Mouse (Mus musculus): ENCODE results near the gene Hip1.

Hip1 gene

DNA sequence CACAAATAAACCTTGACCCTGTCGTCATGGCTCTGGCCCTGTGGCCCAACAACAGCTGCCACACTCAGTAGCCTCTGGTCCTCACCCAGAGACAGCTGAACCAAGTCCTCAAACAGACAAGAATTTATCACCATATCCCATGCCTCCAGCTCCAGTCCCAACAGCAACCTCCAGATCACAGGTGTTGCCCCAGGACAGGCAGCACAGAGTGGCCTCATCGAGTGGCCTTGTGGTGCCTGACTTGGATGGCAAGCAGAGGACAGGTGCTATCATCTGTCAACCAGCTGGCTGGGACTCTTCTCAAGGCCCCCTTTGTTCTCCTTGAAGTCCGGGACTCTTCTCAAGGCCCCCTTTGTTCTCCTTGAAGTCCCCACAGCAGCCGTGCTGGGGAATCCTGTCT is 31.8 kb downstream of the Hip1 start:
- no peak for TF ChIP-seq GATA4 (IDR thresholded peaks at IDR 0.05; ENCODE audit: insufficient replicate concordance, low read length)

DNA sequence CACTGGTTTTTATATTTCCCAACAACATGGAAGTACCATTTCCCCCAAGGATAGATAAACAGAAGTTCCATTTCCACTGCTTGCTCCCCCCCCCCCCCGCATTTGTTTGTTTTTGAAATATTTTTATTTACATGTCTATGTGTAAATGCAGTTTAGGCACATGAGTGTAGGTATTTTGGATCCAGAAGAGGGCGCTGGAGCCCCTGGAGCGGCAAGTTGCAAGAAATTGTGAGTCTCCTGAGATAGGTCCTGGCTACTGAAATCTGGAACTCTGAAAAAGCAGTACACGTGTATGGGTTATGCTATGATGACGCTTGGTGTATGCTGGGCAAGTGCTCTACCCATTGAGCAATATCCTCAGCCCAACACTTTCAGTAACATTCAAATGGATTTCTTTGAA is 33.8 kb downstream of the Hip1 start:
- no peak for TF ChIP-seq GATA4 (IDR thresholded peaks at IDR 0.05; ENCODE audit: insufficient replicate concordance, low read length)

DNA sequence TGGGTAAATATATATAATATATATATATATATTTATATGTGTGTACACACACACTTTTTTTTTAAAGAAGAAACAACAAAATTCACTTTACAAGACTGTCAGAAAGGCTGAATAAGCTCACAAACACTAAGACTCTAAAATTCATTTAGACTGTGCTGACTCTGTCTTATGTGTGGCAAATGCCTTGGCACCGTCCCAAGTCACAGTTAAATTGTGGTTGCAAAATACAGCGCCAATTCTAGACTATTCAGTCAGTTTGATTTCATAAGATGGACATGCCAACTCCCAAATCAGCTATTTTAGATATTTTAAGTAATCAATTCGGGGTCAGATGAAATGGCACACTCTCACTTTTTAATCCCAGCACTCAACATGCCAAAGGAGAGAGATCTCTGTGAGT is 36.6 kb downstream of the Hip1 start:
- no peak for TF ChIP-seq GATA4 (IDR thresholded peaks at IDR 0.05; ENCODE audit: insufficient replicate concordance, low read length)

DNA sequence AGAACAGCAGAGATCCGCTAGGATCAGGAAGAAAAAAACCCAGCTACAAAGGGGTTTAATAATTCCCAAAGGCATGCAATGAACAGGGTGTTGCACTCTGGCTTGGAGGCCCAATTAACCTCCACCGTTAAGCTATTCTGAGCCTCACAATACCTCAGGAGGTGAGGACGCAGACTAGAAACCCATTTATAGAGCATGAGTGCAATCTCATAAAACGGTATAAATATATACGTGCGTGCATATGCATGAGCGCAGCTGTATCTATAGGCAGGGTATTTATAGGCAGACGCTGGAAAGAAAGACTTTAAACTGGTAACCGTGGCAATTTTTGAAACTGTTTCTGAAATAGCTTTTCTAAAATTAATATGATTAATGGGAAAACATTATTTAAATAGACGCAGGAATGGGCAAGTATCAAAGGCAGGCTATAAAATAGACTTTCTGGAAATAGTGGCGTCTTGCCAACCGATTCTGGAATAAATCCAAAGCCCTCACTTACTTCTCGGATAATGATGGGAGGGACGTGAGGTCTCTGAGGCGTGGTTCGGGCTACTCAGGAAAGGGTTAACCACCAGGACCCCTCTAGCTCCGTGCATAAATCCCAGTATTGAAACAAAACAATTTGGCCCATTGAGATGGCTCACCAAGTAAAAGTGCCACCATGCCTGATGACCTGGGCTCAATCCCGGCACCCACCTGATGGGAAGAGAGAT is 37.2 kb downstream of the Hip1 start:
- TF ChIP-seq GATA4 (IDR thresholded peaks at IDR 0.05; ENCODE audit: insufficient replicate concordance, low read length), result no peak

DNA sequence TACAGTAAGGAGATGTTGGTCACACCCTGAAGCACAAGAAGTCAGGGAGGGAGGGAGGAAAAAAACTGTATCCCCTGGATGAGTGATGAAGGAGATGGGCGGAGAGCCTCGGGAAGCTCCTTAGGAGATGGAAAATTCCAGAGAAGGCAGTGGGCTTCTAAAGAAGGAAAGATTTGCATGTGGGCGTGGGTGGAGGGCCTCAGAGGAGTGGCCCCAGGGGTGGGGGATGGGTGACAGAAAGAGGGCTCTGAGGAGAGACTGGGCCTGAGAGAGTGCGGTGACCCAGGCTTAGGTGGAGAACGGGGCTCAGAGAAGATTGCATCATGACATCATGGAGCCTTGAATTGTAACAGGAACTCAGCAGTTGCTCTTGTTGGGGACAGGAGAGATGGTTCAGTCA is 39.5 kb downstream of the Hip1 start:
- no peak for TF ChIP-seq GATA4 (IDR thresholded peaks at IDR 0.05; ENCODE audit: insufficient replicate concordance, low read length)

DNA sequence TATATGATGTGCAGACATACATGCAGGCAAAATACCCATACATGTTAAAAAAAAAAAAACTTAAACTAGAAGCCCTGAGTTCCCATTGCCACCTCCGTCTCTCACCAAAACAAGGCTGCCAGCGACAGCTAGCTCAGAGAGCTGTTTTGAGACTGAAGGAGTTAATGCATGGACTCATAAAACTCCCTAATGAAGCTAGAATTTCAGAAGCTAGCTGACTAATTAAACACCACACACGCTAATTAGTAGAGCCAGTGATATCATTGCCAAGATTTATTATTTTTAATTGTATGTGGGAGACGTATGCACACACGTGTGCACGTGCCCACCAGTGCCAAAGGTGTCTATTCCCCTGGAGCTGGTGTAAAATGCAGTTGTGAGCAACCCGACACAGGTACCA is 42.0 kb downstream of the Hip1 start:
- no peak for TF ChIP-seq GATA4 (IDR thresholded peaks at IDR 0.05; ENCODE audit: insufficient replicate concordance, low read length)

DNA sequence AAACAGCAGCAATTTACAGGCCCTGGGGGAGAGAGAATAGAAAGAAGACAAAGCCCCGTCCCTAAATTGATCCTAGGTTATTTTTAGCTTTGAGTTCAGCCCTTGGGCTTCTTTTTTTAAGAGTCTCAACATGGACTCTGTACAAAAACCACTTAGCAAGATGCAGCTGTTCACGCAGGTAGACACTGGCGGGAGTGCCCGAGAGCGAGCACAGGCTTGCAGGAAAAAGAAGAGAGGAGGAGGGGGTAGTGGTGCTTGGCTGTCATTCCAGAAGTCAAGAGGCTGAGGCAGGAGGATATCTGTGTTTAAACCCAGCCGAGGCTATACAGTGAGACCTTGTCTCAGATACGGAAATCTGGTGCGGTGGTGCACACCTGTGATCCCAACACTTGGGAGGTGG is 42.9 kb downstream of the Hip1 start:
- TF ChIP-seq GATA4 (IDR thresholded peaks at IDR 0.05; ENCODE audit: insufficient replicate concordance, low read length), result no peak

DNA sequence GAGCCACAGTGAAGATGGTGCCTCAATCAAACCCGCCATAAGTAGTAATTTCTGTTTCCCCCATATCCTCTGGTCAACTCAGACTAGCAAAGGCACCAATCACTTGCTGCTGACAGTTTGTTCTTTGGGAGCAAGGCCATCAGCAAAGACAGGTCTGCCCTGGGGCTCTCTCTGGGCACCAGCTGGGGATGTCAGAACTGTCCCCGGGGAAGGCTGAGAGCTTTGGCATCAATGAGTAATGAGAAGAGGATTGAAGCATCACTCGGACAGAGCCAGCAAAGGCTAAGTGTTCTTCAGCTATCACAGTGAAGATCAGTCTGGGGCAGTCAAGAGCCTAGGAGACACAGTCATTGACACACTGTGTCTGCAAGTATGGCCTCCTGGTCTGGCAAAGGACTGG is 46.0 kb downstream of the Hip1 start:
- no peak for TF ChIP-seq GATA4 (IDR thresholded peaks at IDR 0.05; ENCODE audit: insufficient replicate concordance, low read length)

DNA sequence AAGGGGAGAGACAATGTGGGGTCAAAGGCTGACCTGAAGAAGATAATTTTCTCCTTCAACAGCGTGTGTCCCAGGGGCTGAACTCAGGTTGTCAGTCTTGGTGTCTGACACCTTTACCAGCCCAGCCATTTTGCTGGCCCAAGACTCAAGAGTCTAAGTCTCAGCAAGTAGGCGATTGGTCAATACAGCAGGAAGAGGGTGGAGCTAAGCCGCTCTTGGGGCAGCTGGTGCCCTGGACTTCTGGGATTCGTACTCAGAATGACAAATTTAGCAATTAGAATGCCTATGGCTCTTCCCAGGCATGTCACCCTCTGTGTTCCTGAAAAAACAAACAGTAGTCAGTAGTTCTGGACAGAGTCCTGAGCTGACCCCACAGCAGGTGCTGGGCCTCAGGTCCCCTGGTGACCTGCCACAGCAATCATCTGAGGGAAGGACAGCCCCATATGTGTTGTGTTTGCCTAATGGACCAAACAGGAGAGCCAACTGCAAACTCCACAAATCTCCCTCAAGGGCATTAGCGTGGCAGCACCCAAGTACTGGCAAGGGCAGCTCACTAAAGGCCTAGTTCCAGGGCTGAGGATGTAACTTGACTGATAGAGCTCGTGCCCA is 47.5 kb downstream of the Hip1 start:
- no peak for TF ChIP-seq GATA4 (IDR thresholded peaks at IDR 0.05; ENCODE audit: insufficient replicate concordance, low read length)

DNA sequence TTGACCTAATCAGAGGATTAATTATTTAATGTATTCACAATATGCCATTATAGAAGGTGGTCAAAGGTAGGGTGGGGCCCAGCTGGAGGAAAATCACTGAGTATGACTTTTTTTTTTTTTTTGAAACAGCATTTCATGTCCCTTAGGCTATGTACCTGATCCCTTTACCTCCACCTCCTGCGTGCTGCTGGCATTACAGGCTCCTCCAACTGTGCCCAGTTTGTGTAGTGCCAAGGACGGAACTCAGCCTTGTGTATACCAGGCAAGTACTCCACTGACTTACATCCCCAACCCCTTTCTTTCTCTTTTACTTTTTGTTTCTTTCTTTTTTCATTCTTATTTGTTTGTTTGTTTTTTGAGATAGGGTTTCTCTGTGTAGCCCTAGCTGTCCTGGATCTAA is 48.4 kb downstream of the Hip1 start:
- TF ChIP-seq GATA4 (IDR thresholded peaks at IDR 0.05; ENCODE audit: insufficient replicate concordance, low read length), result no peak

DNA sequence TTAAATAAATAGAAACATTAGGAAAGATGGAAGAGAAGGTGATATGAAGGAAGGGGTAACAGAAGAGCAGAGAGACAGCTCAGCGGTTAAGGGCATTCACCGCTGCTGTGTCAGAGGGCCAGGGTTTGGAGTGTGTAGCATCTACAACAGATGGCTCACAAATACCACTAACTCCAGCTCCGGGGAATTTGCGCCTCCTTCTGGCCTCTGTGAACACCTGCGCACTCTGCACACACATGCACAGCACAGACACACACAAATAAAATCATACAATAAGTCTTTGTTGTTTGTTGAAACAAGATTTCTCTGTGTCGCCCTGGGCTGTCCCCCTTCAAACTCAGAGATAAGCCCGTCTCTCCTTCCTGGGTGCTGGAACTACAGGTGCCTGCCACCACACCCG is 49.4 kb downstream of the Hip1 start:
- no peak for TF ChIP-seq GATA4 (IDR thresholded peaks at IDR 0.05; ENCODE audit: insufficient replicate concordance, low read length)

DNA sequence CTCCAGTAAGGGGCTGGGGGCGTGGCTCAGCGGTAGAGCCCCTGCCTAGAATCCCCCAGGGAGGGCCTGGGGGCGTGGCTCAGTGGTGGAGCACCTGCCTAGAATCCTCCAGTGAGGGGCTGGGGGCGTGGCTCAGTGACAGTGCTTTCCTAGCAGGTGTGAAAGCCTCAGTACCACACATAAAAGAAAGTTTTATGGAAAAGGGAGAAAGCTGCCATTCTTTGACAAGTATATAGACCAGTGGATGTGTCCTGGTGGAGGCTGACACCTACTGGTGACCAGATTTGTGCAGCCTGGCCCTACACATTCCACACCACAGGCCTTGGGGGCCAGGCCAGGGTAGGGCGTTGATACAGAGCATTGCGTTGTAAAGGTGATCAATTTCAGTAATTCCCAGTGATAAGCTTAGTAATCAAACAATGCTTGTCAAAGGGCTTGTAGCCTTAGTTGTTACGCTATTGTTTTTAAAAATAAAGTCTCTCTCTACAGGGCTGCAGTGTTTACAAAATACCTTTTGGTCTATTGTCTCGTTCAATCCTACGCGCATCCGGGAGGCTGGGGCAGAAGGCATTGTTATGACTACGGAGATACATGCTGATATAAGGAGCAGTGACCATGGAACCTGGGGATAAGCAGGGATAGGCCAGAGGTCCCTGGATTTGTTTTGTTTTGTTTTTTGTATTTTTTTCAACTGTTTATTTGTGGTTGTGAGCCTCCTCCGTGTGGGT is 50.6 kb downstream of the Hip1 start:
- no peak for TF ChIP-seq GATA4 (IDR thresholded peaks at IDR 0.05; ENCODE audit: insufficient replicate concordance, low read length)

DNA sequence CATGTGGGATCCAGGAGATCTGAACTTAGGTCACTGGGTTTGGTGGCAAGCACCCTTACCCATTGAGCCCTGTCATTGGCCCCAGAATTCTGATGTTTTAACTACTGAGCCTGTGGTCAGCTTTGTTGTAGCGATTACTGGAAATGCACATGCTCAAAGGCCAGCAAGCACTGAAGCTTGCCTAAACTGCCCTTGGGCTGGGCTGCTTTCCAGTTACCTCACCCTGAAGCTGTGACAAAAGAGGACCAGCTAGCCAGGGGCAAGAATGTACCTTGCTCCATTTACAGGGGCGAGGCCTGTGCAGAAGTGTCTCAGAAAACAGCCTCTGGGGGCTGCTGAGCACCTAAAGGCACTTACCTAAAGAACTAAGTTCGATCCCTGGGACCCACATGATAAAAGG is 51.8 kb downstream of the Hip1 start:
- no peak for TF ChIP-seq GATA4 (IDR thresholded peaks at IDR 0.05; ENCODE audit: insufficient replicate concordance, low read length)

DNA sequence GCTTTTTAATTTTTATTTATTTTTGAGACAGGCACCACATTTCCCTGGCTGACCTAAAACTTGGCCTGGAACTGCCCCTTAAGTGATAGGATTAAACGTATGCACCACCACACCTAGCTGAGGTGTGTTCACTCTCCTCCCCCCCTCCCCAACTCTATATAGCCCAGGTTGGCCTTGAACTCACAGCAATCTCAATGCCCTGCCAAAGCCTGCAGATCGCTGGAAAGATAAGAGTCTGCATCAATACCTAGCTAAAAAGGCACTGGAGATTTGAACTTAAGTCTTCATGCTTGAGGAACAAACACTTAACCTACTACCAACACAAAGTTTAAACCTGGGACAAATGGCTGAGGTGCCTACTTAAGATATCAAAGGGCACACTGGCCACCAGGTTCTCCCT is 52.8 kb downstream of the Hip1 start:
- TF ChIP-seq GATA4 (IDR thresholded peaks at IDR 0.05; ENCODE audit: insufficient replicate concordance, low read length), result no peak

DNA sequence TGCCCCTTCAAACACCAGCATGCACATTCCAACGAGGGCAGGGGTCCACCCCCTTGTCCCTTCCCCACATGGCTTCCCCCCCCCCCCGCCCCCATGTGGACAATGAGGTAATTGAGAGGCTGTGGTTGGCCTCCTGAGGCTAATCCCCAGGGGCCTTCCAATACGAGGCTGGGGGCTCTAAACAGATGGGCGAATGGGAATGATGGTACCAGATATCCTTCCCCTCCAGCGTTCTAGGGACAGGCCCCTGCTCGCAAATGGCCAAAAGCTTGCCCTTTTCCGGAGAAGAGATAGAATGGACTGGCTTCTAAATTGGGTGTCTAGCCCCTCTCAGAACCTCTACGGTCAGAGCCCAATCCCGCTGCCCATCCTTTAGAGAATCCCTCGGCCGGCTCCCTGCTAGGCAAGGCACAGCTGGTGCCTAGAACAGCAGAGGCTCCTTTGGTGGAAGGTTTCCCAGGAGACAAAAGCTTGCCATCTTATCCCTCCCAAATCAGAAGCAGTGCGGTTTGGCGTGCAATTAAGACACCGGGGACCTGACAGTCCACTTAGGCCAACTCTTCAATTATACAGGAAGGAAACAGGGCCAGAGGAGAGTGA is 55.1 kb downstream of the Hip1 start:
- no peak for TF ChIP-seq GATA4 (IDR thresholded peaks at IDR 0.05; ENCODE audit: insufficient replicate concordance, low read length)
